Mouse (Mus musculus): ENCODE results near the gene Fam135a. TPM values are rescaled to one million over a fixed set of nuclear protein-coding genes. Genes with fewer than 3 reads are reported as not detected.

Fam135a gene
- 10 to 100 TPM; 17.1 to 19.3 TPM for total RNA-seq (2021)
- long read RNA-seq, experiment 1, result 0 reads
- long read RNA-seq, experiment 2, full-length matches to known transcripts, result 2 of 6 reads
- long read RNA-seq, experiment 2, partial matches to known transcripts, result 1 of 6 reads
- long read RNA-seq, experiment 2, other reads (novel, unspliced or antisense), result 3 of 6 reads

- peak; percentile 93 for DNase-seq
Observed at GRCm38 (mm10) chr1:24099926-24100869, at the start of gene Fam135a. TSS of gene Fam135a (minus strand) at chr1:24100341.

- DNase-seq, result no peak
Observed at GRCm38 (mm10) chr1:24143504-24143903, 43.4 kb upstream of the Fam135a start.

GRCm38 (mm10) chr1:24140555-24140954, 40.4 kb upstream of the Fam135a start:
- DNase-seq, result no peak

GRCm38 (mm10) chr1:24137133-24137532, 37.0 kb upstream of the Fam135a start:
- no peak for DNase-seq

- no peak for DNase-seq
Observed at GRCm38 (mm10) chr1:24134792-24135191, 34.7 kb upstream of the Fam135a start.

- no peak for DNase-seq
Observed at GRCm38 (mm10) chr1:24133853-24134252, 33.7 kb upstream of the Fam135a start.

- no peak for DNase-seq
Observed at GRCm38 (mm10) chr1:24127866-24128265, 27.7 kb upstream of the Fam135a start.

- no peak for DNase-seq
Observed at GRCm38 (mm10) chr1:24124610-24125009, 24.5 kb upstream of the Fam135a start.

GRCm38 (mm10) chr1:24122582-24122981, 22.4 kb upstream of the Fam135a start:
- no peak for DNase-seq

- no peak for DNase-seq
Observed at GRCm38 (mm10) chr1:24107971-24108773, 8.0 kb upstream of the Fam135a start.

GRCm38 (mm10) chr1:24107378-24107777, 7.2 kb upstream of the Fam135a start:
- no peak for DNase-seq

- DNase-seq, result no peak
Observed at GRCm38 (mm10) chr1:24102579-24103149, 2.5 kb upstream of the Fam135a start.

- DNase-seq, result no peak
Observed at GRCm38 (mm10) chr1:24100870-24101358, 773 bp upstream of the Fam135a start.

- DNase-seq, result no peak
Observed at GRCm38 (mm10) chr1:24099541-24099925, 608 bp downstream of the Fam135a start.

- no peak for DNase-seq
Observed at GRCm38 (mm10) chr1:24097541-24097940, 2.6 kb downstream of the Fam135a start.

- DNase-seq, result no peak
Observed at GRCm38 (mm10) chr1:24092414-24092813, 7.7 kb downstream of the Fam135a start.

- DNase-seq, result no peak
Observed at GRCm38 (mm10) chr1:24090603-24091002, 9.5 kb downstream of the Fam135a start.

GRCm38 (mm10) chr1:24090094-24090493, 10.0 kb downstream of the Fam135a start:
- DNase-seq, result no peak

GRCm38 (mm10) chr1:24086176-24086575, 14.0 kb downstream of the Fam135a start:
- DNase-seq, result no peak

- no peak for DNase-seq
Observed at GRCm38 (mm10) chr1:24074396-24074795, 25.7 kb downstream of the Fam135a start.

- DNase-seq, result no peak
Observed at GRCm38 (mm10) chr1:24073386-24074248, 26.5 kb downstream of the Fam135a start.

Data from gastrocnemius, postnatal 25 days (tissue).